Mouse (Mus musculus) bone marrow, adult 2 months (tissue): ENCODE measurements around the gene Wdr59. TPM values are rescaled to one million over a fixed set of nuclear protein-coding genes. Genes with fewer than 3 reads are reported as not detected.

ENCODE experiments used
- H3K27ac ChIP-seq: fragments of 200-500 bp; 2 replicates; pipeline ENCODE4 v1.5.1; 2012; ENCODE audit warnings: low read depth, mild to moderate bottlenecking, control low read depth, inconsistent platforms, low read length; ENCODE audit not compliant: control insufficient read depth, poor library complexity, insufficient read depth
- H3K4me1 ChIP-seq: fragments of 200-500 bp; 2 replicates; pipeline ENCODE4 v1.6.1; 2011; ENCODE audit warnings: low read length; ENCODE audit not compliant: control insufficient read depth, insufficient read depth
- H3K4me3 ChIP-seq: fragments of 200-500 bp; replicated peaks from 2 replicates; pipeline ENCODE3; 2011; ENCODE audit warnings: mild to moderate bottlenecking, low read depth, low read length, control low read depth; ENCODE audit not compliant: control insufficient read depth
- CTCF ChIP-seq: fragments of 200-500 bp; IDR thresholded peaks from 2 replicates; pipeline ENCODE4 v1.5.1; 2011; ENCODE audit warnings: low read length, control low read depth; ENCODE audit not compliant: control insufficient read depth, insufficient read depth
- POLR2A ChIP-seq: fragments of 200-500 bp; IDR thresholded peaks from 2 replicates; pipeline ENCODE4 v1.6.1; 2011; ENCODE audit warnings: low read depth, mild to moderate bottlenecking, control low read depth, low read length, borderline replicate concordance; ENCODE audit not compliant: control insufficient read depth
- WGBS: fragments of 180-500 bp; shearing (Covaris S2); methylation state at CpG from one replicate; pipeline ENCODE4 v1.1.7; 2018; 5-methylcytosine and 5-hydroxymethylcytosine counted together
- polyA plus RNA-seq: library from polyadenylated mRNA; stranded (reverse); fragments of >200 nt; gene quantifications from 2 replicates; pipeline ENCODE4 v1.2.4, GENCODE M21; 2011; ENCODE audit warnings: low replicate concordance; ENCODE audit not compliant: missing spikeins, insufficient read depth, insufficient read length

The Wdr59 gene
- polyA plus RNA-seq, 1 experiment = 3.9 TPM

GRCm38 (mm10) chr8:111464526-111464925 lies 57.4 kb downstream of the Wdr59 start:
- no peak for TF ChIP-seq POLR2A
- no peak for TF ChIP-seq CTCF
- no peak overlapping the region for H3K27ac ChIP-seq
- H3K4me1 ChIP-seq = no peaks in the 10 kb centered on the region
- 80% methylated on average over 4 of the region's 4 CpGs for WGBS
- no peak overlapping the region for H3K4me3 ChIP-seq

GRCm38 (mm10) chr8:111449671-111450070 lies 72.2 kb downstream of the Wdr59 start:
- WGBS = 13% methylated on average over 4 of the region's 4 CpGs
- H3K27ac ChIP-seq = no peak overlapping the region
- H3K4me3 ChIP-seq = no peak overlapping the region
- TF ChIP-seq CTCF (no peak), POLR2A (no peak)
- H3K4me1 ChIP-seq = no peaks in the 10 kb centered on the region

GRCm38 (mm10) chr8:111445960-111446660 lies 75.8 kb downstream of the Wdr59 start:
- TF ChIP-seq CTCF = no peak
- TF ChIP-seq POLR2A = no peak
- no peaks in the 10 kb centered on the region for H3K4me1 ChIP-seq
- H3K4me3 ChIP-seq = no peak overlapping the region
- no peak overlapping the region for H3K27ac ChIP-seq
- 62% methylated on average over 4 of the region's 4 CpGs for WGBS

- TF ChIP-seq CTCF = no peak
- no peak for TF ChIP-seq POLR2A
- no peak overlapping the region for H3K4me3 ChIP-seq
- WGBS = 80% methylated on average over 18 of the region's 18 CpGs
- H3K4me1 ChIP-seq = no peaks in the 10 kb centered on the region
- no peak overlapping the region for H3K27ac ChIP-seq
Observed at GRCm38 (mm10) chr8:111445558-111445957, 76.3 kb downstream of the Wdr59 start.

GRCm38 (mm10) chr8:111444245-111444644 lies 77.6 kb downstream of the Wdr59 start:
- H3K4me3 ChIP-seq = no peak overlapping the region
- TF ChIP-seq POLR2A (no peak), CTCF (no peak)
- H3K4me1 ChIP-seq = no peaks in the 10 kb centered on the region
- 73% methylated on average over 4 of the region's 4 CpGs for WGBS
- no peak overlapping the region for H3K27ac ChIP-seq

- no peaks in the 10 kb centered on the region for H3K4me1 ChIP-seq
- 24% methylated on average over 9 of the region's 9 CpGs for WGBS
- TF ChIP-seq POLR2A = no peak
- TF ChIP-seq CTCF = peak; percentile 12; the same call in 1 of the 2 replicates
Observed at GRCm38 (mm10) chr8:111439189-111439588, 82.7 kb downstream of the Wdr59 start.

GRCm38 (mm10) chr8:111435071-111435828 lies 86.6 kb downstream of the Wdr59 start:
- 37% methylated on average over 11 of the region's 11 CpGs for WGBS
- no peak overlapping the region for H3K27ac ChIP-seq
- TF ChIP-seq POLR2A = no peak
- no peak for TF ChIP-seq CTCF

More at GRCm38 (mm10) chr8:111439189-111439588, 82.7 kb downstream of the Wdr59 start:
- no peak overlapping the region for H3K4me3 ChIP-seq
- H3K27ac ChIP-seq = no peak overlapping the region

GRCm38 (mm10) chr8:111424646-111425045 lies 97.2 kb downstream of the Wdr59 start:
- 83% methylated on average over 9 of the region's 9 CpGs for WGBS
- no peak overlapping the region for H3K27ac ChIP-seq
- TF ChIP-seq CTCF = no peak
- TF ChIP-seq POLR2A = no peak
- H3K4me3 ChIP-seq = no peak overlapping the region
- H3K4me1 ChIP-seq = no peaks in the 10 kb centered on the region; the same call in 1 of the 2 replicates

More at GRCm38 (mm10) chr8:111435071-111435828, 86.6 kb downstream of the Wdr59 start:
- H3K4me3 ChIP-seq = no peak overlapping the region
- no peaks in the 10 kb centered on the region for H3K4me1 ChIP-seq

GRCm38 (mm10) chr8:111424181-111424580 lies 97.7 kb downstream of the Wdr59 start:
- 68% methylated on average over 11 of the region's 11 CpGs for WGBS
- Histone ChIP-seq H3K27ac (no peak overlapping the region), H3K4me3 (no peak overlapping the region), H3K4me1 (no peaks in the 10 kb centered on the region; the same call in 1 of the 2 replicates)
- no peak for TF ChIP-seq POLR2A
- TF ChIP-seq CTCF = no peak
